Mouse (Mus musculus) adrenal gland, postnatal 10 days (tissue): ENCODE results near the gene Aldh3a2. TPM values are rescaled to one million over a fixed set of nuclear protein-coding genes. Genes with fewer than 3 reads are reported as not detected.
"Not testable (repeated sequence)": the region's sequence is repeated elsewhere in the genome, so short reads cannot be mapped to it uniquely, and the experiment has no call there.

Source experiments
- DNase-seq: peaks from one replicate; pipeline ENCODE4 v3.0.0; 2021; ENCODE audit warnings: mixed read lengths
- total RNA-seq, 2 experiments: library from RNA; stranded (reverse); gene quantifications; 2 replicates each; pipeline ENCODE4 v1.2.3; 2021

Gene Aldh3a2
- total RNA-seq, 2 experiments from 2014 or later: 67.7 to 74.7 TPM

DNA sequence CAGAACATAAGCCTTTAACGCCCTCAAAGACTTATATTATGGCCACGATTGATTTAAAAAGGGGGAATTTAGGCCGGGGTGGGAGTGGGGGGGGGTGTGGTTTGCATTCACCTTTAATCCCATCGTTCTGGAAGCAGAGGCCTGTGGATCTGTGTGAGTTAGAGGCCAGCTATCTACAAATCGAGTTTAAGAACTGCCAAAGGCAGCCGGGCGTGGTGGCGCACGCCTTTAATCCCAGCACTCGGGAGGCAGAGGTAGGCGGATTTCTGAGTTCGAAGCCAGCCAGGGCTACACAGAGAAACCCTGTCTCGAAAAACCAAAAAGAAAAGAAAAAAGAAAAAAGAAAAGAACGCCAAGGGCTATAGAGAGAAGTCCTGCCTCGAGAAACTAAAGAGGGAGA, 93.8 kb downstream of the Aldh3a2 start:
- DNase-seq: not testable (repeated sequence)

Other genes with a start within 250 kb of the Aldh3a2 start
- 1 to 10 TPM; 2.3 to 2.9 TPM for gene Kcnj12, start 244.9 kb downstream of the Aldh3a2 start, total RNA-seq
- gene Tnfrsf13b, start 140.7 kb downstream of the Aldh3a2 start, total RNA-seq: 1 to 10 TPM; 1.8 to 2.5 TPM
- gene Usp22, start 92.4 kb downstream of the Aldh3a2 start, total RNA-seq: 10 to 100 TPM; 60.6 to 70.6 TPM
- under 1 TPM in 1 of 2 experiments, not detected in 1; 0.15 TPM for gene Aldh3a1, start 59.9 kb downstream of the Aldh3a2 start, total RNA-seq
- not detected for gene Slc47a2, start 75.4 kb upstream of the Aldh3a2 start, total RNA-seq
- gene Slc47a1, start 110.9 kb upstream of the Aldh3a2 start, total RNA-seq: 1 to 10 TPM; 4.5 to 9.0 TPM
- gene Rnf112, start 186.7 kb upstream of the Aldh3a2 start, total RNA-seq: 1 to 10 TPM; 1.5 to 2.4 TPM
- gene Mfap4, start 218.0 kb upstream of the Aldh3a2 start, total RNA-seq: 10 to 100 TPM; 61.8 to 75.9 TPM
- gene Mapk7, start 226.9 kb upstream of the Aldh3a2 start, total RNA-seq: 10 to 100 TPM; 15.7 to 16.5 TPM
- gene B9d1, start 237.7 kb upstream of the Aldh3a2 start, total RNA-seq: 10 to 100 TPM; 14.3 to 17.0 TPM